Mouse (Mus musculus) midbrain, embryonic 14.5 days (tissue): ENCODE measurements around the gene Naif1. TPM values are rescaled to one million over a fixed set of nuclear protein-coding genes. Genes with fewer than 3 reads are reported as not detected.

Experiments used
- ATAC-seq: fragments of 200-750 bp; cut with Nextera tagmentation; 2 replicates; pipeline ENCODE4 v1.8.0; 2017; ENCODE audit warnings: moderate number of reproducible peaks, moderate library complexity; ENCODE audit not compliant: low FRiP score, low TSS enrichment
- DNase-seq: peaks from one replicate; pipeline ENCODE4 v3.0.0-alpha.2; 2015
- H3K27ac ChIP-seq: fragments of 300-500 bp; sonication (generic); replicated peaks from 2 replicates; pipeline ENCODE4 v1.5.1; 2014; ENCODE audit warnings: mild to moderate bottlenecking, low read depth, low read length, moderate library complexity
- H3K27me3 ChIP-seq: fragments of 300-500 bp; sonication (generic); 2 replicates; pipeline ENCODE4 v1.6.1; 2014; ENCODE audit warnings: low read length, control low read depth, mixed read lengths; ENCODE audit not compliant: control insufficient read depth, insufficient read depth
- H3K36me3 ChIP-seq: fragments of 300-500 bp; sonication (generic); 2 replicates; pipeline ENCODE4 v1.6.1; 2014; ENCODE audit warnings: low read length, control low read depth; ENCODE audit not compliant: control insufficient read depth, insufficient read depth
- H3K4me1 ChIP-seq: fragments of 300-500 bp; sonication (generic); 2 replicates; pipeline ENCODE4 v1.6.1; 2014; ENCODE audit warnings: mild to moderate bottlenecking, antibody characterized with exemption, low read length, control low read depth; ENCODE audit not compliant: control insufficient read depth, insufficient read depth
- H3K4me2 ChIP-seq: fragments of 300-500 bp; sonication (generic); 2 replicates; pipeline ENCODE4 v1.6.1; 2014; ENCODE audit warnings: mild to moderate bottlenecking, low read length, moderate library complexity
- H3K4me3 ChIP-seq: fragments of 300-500 bp; sonication (generic); replicated peaks from 2 replicates; pipeline ENCODE4 v1.5.1; 2014; ENCODE audit warnings: low read depth, low read length
- H3K9ac ChIP-seq: fragments of 300-500 bp; sonication (generic); replicated peaks from 2 replicates; pipeline ENCODE4 v1.6.1; 2014; ENCODE audit warnings: mild to moderate bottlenecking, low read length, moderate library complexity
- H3K9me3 ChIP-seq: fragments of 300-500 bp; sonication (generic); 2 replicates; pipeline ENCODE4 v1.6.1; 2016; ENCODE audit warnings: low read length, control low read depth, mixed read lengths; ENCODE audit not compliant: control insufficient read depth
- WGBS: fragments of 180-500 bp; shearing (Covaris S2); extraction: QIAGEN DNeasy Blood & Tissue Kit; methylation state at CpG from one replicate; pipeline ENCODE4 v1.1.7; 2014; 5-methylcytosine and 5-hydroxymethylcytosine counted together
- polyA plus RNA-seq: library from polyadenylated mRNA; unstranded; fragments of >200 nt; fragmentation: Nextera tagmentation; extraction: Ambion mirVana; gene quantifications from 2 replicates; pipeline ENCODE4 v1.2.1, GENCODE M21; 2014

The Naif1 gene
- polyA plus RNA-seq, 1 experiment from 2014 or later: 5.6 TPM

DNA sequence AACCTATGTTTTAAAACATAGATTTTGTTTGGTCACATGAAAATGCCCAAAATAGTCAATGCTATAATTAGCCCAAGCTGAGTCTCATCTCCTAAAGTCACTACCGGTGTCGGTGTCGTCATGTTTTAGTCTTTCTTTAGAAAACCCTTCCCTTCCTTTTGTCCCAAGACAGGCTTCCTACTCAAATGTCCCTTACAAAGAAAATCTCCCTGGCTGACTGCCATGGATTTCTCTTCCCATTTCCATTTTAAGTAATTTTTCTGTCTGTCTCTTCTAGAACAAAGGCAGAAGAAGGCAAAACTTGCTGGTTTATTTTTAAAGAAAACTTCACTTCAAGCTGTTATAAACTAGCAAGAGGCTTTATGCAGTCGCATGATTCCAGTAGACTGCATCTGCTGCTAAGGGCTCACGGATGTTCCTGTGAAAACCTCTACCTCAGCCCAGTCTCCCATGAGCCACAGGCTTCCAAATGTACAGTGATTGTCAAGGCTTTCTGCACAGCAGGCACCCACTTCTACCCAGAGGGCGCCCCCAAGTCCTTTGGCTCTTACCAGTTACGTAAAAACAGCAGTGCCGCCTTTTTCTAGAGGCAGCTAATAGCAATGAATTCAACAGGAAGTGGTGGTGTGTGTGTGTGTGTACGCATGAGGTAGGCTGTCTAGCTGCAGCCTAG, 2.9 kb upstream of the Naif1 start:
- DNase-seq (no peak), ATAC-seq (no peak)
- H3K4me2 ChIP-seq: 0 out of 2 replicates have a peak overlapping the region, but pooled peaks have one; percentile 10
- H3K4me3 ChIP-seq: no peak overlapping the region
- no peaks in the 10 kb centered on the region for H3K27me3 ChIP-seq
- H3K4me1 ChIP-seq: peaks cover 18% of the 10 kb centered on the region
- peaks cover 10% of the 10 kb centered on the region; the same call in 1 of the 2 replicates for H3K36me3 ChIP-seq
- H3K9ac ChIP-seq: no peak overlapping the region
- peak overlapping the region; percentile 41; the same call in 1 of the 2 replicates for H3K27ac ChIP-seq
- WGBS: 71% methylated on average over 9 of the region's 9 CpGs
- no peaks in the 10 kb centered on the region for H3K9me3 ChIP-seq

GRCm38 (mm10) chr2:32448480-32448879, 1.8 kb upstream of the Naif1 start:
- Histone ChIP-seq H3K27me3 (no peaks in the 10 kb centered on the region), H3K4me3 (no peak overlapping the region), H3K9ac (no peak overlapping the region), H3K4me2 (no peak overlapping the region), H3K27ac (no peak overlapping the region), H3K36me3 (peaks cover 10% of the 10 kb centered on the region; the same call in 1 of the 2 replicates), H3K4me1 (peaks cover 25% of the 10 kb centered on the region), H3K9me3 (no peaks in the 10 kb centered on the region)
- DNase-seq: no peak
- no peak for ATAC-seq
- WGBS: 77% methylated on average over 1 of the region's 1 CpGs

GRCm38 (mm10) chr2:32450881-32451844, 906 bp downstream of the Naif1 start, which contains the start of gene Slc25a25:
TSS of gene Slc25a25 (minus strand) at chr2:32451445.
- peaks cover 25% of the 10 kb centered on the region for H3K4me1 ChIP-seq
- ATAC-seq (peak; percentile 91), DNase-seq (peak; percentile 99)
- H3K4me2 ChIP-seq: peak within 1 kb of the TSS; percentile 78
- peak within 1 kb of the TSS; percentile 79 for H3K4me3 ChIP-seq
- H3K36me3 ChIP-seq: no peaks in the 10 kb centered on the region
- no peaks in the 10 kb centered on the region for H3K9me3 ChIP-seq
- peak within 1 kb of the TSS; percentile 75 for H3K9ac ChIP-seq
- under 1% methylated on average over 103 of the region's 103 CpGs for WGBS
- H3K27ac ChIP-seq: peak within 1 kb of the TSS; percentile 95
- H3K27me3 ChIP-seq: no peaks in the 10 kb centered on the region

DNA sequence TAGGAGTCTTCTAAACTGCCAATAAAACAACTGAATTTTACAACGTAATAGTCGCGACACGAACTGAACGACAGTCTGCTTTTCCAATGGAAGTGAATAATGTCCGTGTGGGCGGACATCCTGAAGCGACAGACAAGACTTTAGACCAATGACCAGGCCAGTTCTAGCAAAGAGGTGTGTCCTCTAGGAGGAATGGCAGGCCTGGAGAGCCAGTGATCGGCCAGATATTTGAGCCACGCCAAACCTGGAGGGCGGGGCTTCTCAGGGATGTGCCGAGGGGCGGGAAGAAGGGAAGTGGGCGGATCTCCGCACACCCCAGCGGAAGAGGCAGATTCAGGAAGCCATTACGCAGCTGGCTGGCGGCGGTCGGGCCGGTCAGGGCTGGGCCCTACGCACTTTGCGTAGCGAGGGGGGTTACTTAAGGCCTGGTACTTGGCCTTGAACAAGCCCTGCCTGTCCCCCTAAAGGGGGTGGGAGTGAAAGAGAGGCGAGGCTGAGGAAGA, 1.7 kb downstream of the Naif1 start:
- Histone ChIP-seq H3K36me3 (no peaks in the 10 kb centered on the region), H3K9me3 (no peaks in the 10 kb centered on the region), H3K9ac (peak overlapping the region; percentile 54), H3K27me3 (no peaks in the 10 kb centered on the region), H3K4me2 (peak overlapping the region; percentile 78), H3K27ac (peak overlapping the region; percentile 95), H3K4me3 (peak overlapping the region; percentile 79), H3K4me1 (peaks cover 25% of the 10 kb centered on the region)
- peak; percentile 96 for ATAC-seq
- WGBS: under 1% methylated on average over 25 of the region's 25 CpGs
- peak; percentile 99 for DNase-seq

DNA sequence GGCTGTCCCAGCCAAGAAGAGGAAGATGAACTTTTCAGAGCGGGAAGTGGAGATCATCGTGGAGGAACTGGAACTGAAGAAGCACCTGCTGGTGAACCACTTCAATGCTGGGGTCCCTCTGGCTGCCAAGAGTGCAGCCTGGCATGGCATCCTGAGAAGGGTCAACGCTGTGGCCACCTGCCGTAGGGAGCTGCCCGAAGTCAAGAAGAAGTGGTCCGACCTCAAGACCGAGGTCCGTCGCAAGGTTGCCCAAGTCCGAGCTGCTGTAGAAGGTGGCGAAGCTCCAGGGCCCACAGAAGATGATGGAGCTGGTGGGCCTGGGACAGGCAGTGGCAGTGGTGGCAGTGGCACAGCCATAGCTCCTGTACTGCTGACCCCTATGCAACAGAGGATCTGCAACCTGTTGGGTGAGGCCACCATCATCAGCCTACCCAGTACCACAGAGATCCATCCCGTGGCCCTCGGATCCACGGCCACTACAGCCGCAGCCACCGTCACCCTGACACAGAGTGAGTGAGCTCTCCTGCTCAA, 2.2 kb downstream of the Naif1 start:
- no peaks in the 10 kb centered on the region for H3K9me3 ChIP-seq
- no peaks in the 10 kb centered on the region for H3K27me3 ChIP-seq
- peaks cover 25% of the 10 kb centered on the region for H3K4me1 ChIP-seq
- H3K4me2 ChIP-seq: peak overlapping the region; percentile 78
- peak overlapping the region; percentile 79 for H3K4me3 ChIP-seq
- H3K27ac ChIP-seq: peak overlapping the region; percentile 95
- DNase-seq (no peak), ATAC-seq (no peak)
- H3K36me3 ChIP-seq: no peaks in the 10 kb centered on the region
- H3K9ac ChIP-seq: peak overlapping the region; percentile 23; the same call in 1 of the 2 replicates
- 96% methylated on average over 16 of the region's 16 CpGs for WGBS

DNA sequence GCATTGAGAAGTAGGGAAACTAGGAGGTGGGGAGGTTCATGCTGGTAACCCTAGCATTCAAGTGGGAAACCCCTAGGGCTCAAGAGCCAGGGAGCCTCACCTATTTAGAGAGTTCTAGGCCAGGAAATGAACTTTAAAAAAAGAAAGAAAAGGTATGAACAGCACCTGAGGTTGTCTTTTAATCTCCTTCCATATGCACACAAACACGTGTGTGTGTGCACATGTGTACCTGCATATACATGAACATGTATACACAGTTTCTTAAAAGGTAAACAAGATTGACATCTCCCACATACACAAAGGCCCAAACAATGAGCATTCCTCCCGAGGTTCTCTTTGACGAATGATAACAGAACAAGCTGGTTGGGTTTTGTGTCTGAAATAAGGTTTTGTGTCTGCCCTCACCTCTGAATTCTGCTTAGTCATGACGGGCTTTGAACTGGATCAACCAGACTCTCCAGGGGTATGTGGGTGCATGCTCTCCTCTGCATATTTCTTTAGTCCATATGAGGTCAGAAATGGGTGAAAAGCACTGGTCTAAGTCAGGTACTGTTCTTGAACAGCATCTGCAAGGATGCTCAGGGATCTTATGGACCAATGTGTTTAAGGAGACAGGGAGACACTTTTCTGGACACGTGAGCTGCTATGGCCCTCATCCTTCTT, 3.5 kb downstream of the Naif1 start:
- ATAC-seq (no peak), DNase-seq (no peak)
- WGBS: 89% methylated on average over 5 of the region's 5 CpGs
- Histone ChIP-seq H3K27ac (no peak overlapping the region), H3K27me3 (no peaks in the 10 kb centered on the region), H3K9me3 (no peaks in the 10 kb centered on the region), H3K4me2 (no peak overlapping the region), H3K4me1 (peaks cover 25% of the 10 kb centered on the region), H3K9ac (no peak overlapping the region), H3K36me3 (no peaks in the 10 kb centered on the region), H3K4me3 (no peak overlapping the region)

DNA sequence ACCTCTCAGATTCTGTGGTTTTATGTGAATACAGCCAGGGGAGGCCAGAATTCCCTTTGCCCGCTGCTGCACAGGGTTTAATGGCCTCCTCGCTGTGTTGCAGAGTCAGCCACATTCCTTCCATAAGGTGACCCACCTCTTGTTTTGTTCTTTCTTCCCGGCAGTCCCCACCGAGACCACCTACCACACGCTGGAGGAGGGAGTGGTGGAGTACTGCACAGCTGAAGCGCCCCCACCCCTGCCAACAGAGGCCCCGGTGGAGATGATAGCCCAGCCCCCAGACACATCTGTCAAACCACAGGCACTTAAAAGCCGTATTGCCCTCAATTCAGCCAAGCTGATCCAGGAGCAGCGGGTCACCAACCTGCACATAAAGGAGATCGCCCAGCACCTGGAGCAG, 4.4 kb downstream of the Naif1 start:
- H3K27ac ChIP-seq: no peak overlapping the region
- no peak for ATAC-seq
- H3K27me3 ChIP-seq: no peaks in the 10 kb centered on the region
- H3K9me3 ChIP-seq: no peaks in the 10 kb centered on the region
- no peak overlapping the region for H3K9ac ChIP-seq
- H3K4me3 ChIP-seq: no peak overlapping the region
- no peak for DNase-seq
- 92% methylated on average over 10 of the region's 10 CpGs for WGBS
- peaks cover 23% of the 10 kb centered on the region for H3K4me1 ChIP-seq
- H3K36me3 ChIP-seq: no peaks in the 10 kb centered on the region
- no peak overlapping the region for H3K4me2 ChIP-seq

DNA sequence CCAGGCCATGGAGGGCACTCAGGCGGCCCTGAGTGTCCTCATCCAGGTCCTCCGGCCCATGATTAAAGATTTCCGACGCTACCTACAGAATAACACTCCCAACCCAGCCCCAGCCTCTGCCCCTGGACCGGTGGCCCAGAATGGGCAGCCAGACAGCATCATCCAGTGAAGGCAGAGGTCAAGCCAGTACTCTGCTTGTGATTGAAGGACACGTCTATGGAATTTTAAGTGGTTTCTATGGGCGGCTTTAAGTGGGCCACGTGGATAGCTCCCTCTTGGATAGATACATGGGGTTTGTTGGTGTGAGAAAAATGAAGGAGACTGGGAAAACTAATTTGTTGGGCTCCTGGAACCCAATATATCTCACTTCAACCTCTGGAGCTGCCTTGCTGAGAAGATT, 4.8 kb downstream of the Naif1 start:
- WGBS: 95% methylated on average over 8 of the region's 8 CpGs
- no peak for ATAC-seq
- no peak overlapping the region for H3K4me3 ChIP-seq

More for the DNA sequence above, 4.8 kb downstream of the Naif1 start:
- no peak for DNase-seq
- Histone ChIP-seq H3K9ac (no peak overlapping the region), H3K36me3 (no peaks in the 10 kb centered on the region), H3K27ac (no peak overlapping the region), H3K9me3 (no peaks in the 10 kb centered on the region), H3K27me3 (no peaks in the 10 kb centered on the region), H3K4me1 (peaks cover 18% of the 10 kb centered on the region), H3K4me2 (no peak overlapping the region)
